Mouse (Mus musculus): ENCODE data around the gene Noc2l. TPM values are rescaled to one million over a fixed set of nuclear protein-coding genes. Genes with fewer than 3 reads are reported as not detected.

Noc2l gene
- polyA plus RNA-seq, 1 experiment from 2014 or later: 49.2 TPM

DNA sequence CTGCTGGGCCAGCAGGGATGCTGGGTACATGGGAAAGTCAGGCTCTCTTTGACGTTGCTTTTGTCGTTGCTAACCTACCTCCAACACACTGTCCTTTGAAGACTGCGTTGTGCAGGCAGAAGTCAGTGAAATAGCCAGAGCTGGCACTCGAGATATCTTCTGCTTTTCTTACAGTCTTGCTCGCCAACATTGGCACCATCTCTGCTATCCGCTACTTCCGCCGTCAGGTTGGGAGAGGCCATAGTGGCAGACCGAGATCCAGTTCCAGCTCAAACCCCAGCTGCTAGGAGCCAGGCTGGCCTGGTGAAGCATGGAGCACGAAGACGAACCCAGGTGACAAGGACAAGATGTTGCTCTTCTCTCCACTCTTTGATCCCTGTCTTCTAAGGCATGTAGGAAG is 15.9 kb upstream of the Noc2l start:
- Histone ChIP-seq H3K27ac (no peak overlapping the region), H3K9ac (ENCODE audit: low read depth, low read length) (no peak overlapping the region), H3K9me3 (replicated peaks; ENCODE audit: low read length) (no peaks in the 10 kb centered on the region), H3K4me3 (replicated peaks; ENCODE audit: low read depth, low read length) (no peak overlapping the region), H3K4me1 (replicated peaks; ENCODE audit: insufficient read depth, low read length) (no peaks in the 10 kb centered on the region), H3K36me3 (ENCODE audit: insufficient read depth, low read length) (no peaks in the 10 kb centered on the region), H3K4me2 (ENCODE audit: low read length) (no peak overlapping the region), H3K27me3 (ENCODE audit: insufficient read depth, low read length) (no peaks in the 10 kb centered on the region)
- no peak for DNase-seq (ENCODE audit: low spot score)
- ATAC-seq (replicated peaks; ENCODE audit: low FRiP score, low read depth): no peak
- TF ChIP-seq CTCF (IDR thresholded peaks at IDR 0.05; ENCODE audit: low read depth): no peak
- 89% methylated on average over 11 of the region's 11 CpGs for WGBS

DNA sequence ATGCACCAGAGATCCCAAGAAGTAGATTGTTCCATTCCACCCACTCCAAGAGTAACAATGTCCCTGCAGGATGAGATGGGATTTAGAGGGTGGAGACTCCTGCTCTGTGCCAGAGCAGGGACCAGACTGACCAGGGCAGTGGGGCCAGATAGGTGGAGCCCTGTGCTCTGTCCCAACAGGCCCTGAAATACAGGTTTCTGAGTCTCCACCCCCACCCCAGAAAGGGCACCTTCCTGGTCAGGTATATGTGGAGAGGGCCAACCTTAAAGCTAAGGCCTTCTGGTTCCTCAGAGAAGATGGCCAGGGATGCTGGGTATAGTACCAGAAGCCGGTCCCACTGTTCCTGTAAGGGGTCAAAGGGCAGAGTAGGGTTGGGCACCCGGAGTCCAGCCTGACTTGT is 11.5 kb upstream of the Noc2l start:
- no peak for DNase-seq (ENCODE audit: low spot score)
- no peak overlapping the region for H3K9ac ChIP-seq (ENCODE audit: low read depth, low read length)
- H3K27ac ChIP-seq: no peak overlapping the region
- H3K4me1 ChIP-seq (replicated peaks; ENCODE audit: insufficient read depth, low read length): 0 out of 2 replicates have a peak, but pooled peaks cover 4% of the 10 kb centered on the region
- H3K4me2 ChIP-seq (ENCODE audit: low read length): no peak overlapping the region
- H3K9me3 ChIP-seq (replicated peaks; ENCODE audit: low read length): no peaks in the 10 kb centered on the region
- ATAC-seq (replicated peaks; ENCODE audit: low FRiP score, low read depth): no peak
- 71% methylated on average over 2 of the region's 2 CpGs for WGBS
- H3K36me3 ChIP-seq (ENCODE audit: insufficient read depth, low read length): no peaks in the 10 kb centered on the region
- no peaks in the 10 kb centered on the region for H3K27me3 ChIP-seq (ENCODE audit: insufficient read depth, low read length)
- TF ChIP-seq CTCF (IDR thresholded peaks at IDR 0.05; ENCODE audit: low read depth): no peak
- H3K4me3 ChIP-seq (replicated peaks; ENCODE audit: low read depth, low read length): no peak overlapping the region

DNA sequence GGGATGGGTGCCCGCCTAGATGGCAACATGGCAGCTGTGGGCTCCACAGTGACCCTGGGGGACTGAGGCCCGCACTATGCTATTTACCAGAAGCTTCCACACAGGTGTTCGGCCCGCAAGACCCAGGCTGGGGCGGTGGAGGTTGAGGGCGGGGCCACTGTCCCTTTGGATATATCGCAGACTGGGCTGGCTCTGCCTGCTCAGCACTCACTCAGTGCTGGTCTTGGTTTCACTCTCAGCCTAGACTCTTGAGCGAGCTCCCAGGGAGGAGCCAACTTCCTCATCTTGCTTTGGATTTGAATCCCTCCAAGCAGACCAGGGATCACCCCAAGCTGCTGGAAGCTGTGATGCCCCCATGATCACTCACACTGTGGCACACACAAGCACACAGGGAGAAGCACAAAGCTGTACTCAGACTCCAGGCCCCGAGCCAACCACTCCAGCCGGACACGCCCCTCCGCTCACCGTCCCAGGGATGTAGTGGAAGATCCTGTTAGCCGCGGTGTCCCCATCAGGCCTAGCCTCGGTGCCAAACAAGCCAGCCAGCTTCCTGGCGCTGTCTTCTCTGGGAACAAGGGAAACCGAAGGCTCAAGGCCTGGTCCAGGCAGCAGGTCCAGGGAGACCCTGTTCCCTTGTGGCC is 7.9 kb upstream of the Noc2l start:
- H3K9me3 ChIP-seq (replicated peaks; ENCODE audit: low read length): no peaks in the 10 kb centered on the region
- no peak overlapping the region for H3K4me3 ChIP-seq (replicated peaks; ENCODE audit: low read depth, low read length)
- ATAC-seq (replicated peaks; ENCODE audit: low FRiP score, low read depth) (0 out of 2 replicates have a peak, but pooled peaks have one; percentile 8), DNase-seq (ENCODE audit: low spot score) (no peak)
- no peak overlapping the region for H3K27ac ChIP-seq
- H3K4me2 ChIP-seq (ENCODE audit: low read length): peak overlapping the region; percentile 26
- WGBS: 36% methylated on average over 18 of the region's 18 CpGs
- H3K27me3 ChIP-seq (ENCODE audit: insufficient read depth, low read length): no peaks in the 10 kb centered on the region
- 0 out of 2 replicates have a peak overlapping the region, but pooled peaks have one; percentile 31 for H3K9ac ChIP-seq (ENCODE audit: low read depth, low read length)
- H3K36me3 ChIP-seq (ENCODE audit: insufficient read depth, low read length): peaks cover 16% of the 10 kb centered on the region
- no peak for TF ChIP-seq CTCF (IDR thresholded peaks at IDR 0.05; ENCODE audit: low read depth)
- 0 out of 2 replicates have a peak, but pooled peaks cover 4% of the 10 kb centered on the region for H3K4me1 ChIP-seq (replicated peaks; ENCODE audit: insufficient read depth, low read length)

DNA sequence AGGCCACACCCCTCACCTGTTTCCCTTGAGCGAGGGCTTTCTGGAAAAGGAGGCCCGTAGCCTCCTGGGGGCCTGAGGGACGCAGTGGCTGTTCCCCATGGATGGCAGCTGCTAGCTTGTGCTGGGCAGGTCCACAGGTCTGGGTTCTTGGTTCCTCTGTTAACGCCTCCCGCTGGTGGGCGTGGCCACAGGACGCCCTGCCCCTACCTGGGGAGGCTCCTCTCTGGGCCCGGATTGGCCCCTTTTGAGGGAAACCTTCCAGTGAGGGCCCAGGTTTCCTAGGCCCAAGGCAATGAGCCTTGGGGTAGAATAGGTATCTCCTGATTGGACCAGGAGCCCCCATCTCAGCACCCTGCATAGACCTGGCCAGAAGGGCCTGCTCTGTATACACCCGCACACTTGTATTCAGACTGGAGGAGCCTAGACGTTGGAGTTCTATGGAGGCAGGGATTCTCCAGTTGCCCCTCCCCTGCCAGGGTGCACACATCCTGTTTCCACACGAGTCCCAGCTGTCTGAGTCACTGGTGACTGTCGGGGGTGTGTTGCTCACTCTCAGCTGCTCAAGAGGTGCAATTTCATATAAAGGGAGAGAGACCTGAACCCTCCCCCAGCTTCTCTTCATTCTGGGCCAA is 7.3 kb upstream of the Noc2l start:
- Histone ChIP-seq H3K27ac (no peak overlapping the region), H3K4me3 (replicated peaks; ENCODE audit: low read depth, low read length) (no peak overlapping the region), H3K36me3 (ENCODE audit: insufficient read depth, low read length) (peaks cover 16% of the 10 kb centered on the region), H3K4me1 (replicated peaks; ENCODE audit: insufficient read depth, low read length) (peaks cover 7% of the 10 kb centered on the region; the same call in 1 of the 2 replicates), H3K27me3 (ENCODE audit: insufficient read depth, low read length) (no peaks in the 10 kb centered on the region), H3K9ac (ENCODE audit: low read depth, low read length) (0 out of 2 replicates have a peak overlapping the region, but pooled peaks have one; percentile 31), H3K9me3 (replicated peaks; ENCODE audit: low read length) (no peaks in the 10 kb centered on the region), H3K4me2 (ENCODE audit: low read length) (peak overlapping the region; percentile 26)
- DNase-seq (ENCODE audit: low spot score) (no peak), ATAC-seq (replicated peaks; ENCODE audit: low FRiP score, low read depth) (no peak; the same call in 1 of the 2 replicates)
- TF ChIP-seq CTCF (IDR thresholded peaks at IDR 0.05; ENCODE audit: low read depth): no peak
- WGBS: 20% methylated on average over 12 of the region's 12 CpGs

DNA sequence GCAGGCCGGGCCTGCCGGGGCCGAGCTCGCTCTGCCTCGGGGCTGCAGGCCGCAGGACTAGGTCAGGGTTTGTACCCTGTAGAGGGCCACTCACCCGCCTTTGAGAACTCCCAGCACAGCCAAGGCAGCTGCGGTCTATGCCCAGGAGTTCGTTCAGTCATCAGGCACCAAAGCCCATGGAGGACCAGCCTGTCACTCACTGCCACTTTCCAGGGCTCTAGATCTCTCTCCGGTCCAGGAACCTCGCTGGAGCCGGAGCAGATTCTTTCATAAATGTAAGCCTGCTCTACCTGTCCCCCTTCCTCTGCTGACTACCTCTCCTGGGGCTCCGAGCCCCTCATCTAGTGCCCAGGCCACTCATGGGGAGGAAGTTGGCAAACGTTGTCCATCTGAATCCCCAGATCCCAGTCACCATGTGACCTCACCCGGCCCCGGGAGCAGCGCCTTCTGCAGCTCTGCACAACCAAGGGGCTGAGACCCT is 1.7 kb upstream of the Noc2l start:
- peaks cover 21% of the 10 kb centered on the region for H3K36me3 ChIP-seq (ENCODE audit: insufficient read depth, low read length)

DNA sequence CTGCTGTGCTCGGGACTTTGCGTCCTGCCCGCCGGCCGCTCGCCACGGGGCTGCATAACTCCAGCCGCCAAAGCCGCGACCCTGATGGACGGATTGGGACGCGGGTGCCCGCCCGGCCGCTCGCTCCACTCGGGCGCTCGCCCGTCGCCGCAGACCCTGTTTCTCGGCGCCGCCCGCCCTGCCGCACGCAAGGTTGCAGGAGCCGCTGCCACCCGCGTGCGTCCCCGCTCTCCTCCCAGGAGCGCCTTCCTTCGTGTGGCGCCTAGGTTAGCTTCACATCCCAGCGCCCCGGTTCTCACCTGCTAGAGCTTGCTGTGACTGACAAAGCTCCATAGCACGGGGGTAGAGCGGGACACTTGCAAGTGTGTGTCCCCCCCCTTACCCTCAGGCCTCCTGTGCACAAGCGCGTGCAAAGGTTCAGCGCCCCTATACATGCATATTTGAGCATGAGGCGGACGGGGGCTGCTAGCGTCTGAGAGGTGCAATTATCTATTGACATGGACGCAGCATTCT is 1.1 kb upstream of the Noc2l start, which contains the start of gene Plekhn1:
Gene Plekhn1, minus strand, starts transcription at position 157 of the 513 bp plus-strand sequence.
- peaks cover 27% of the 10 kb centered on the region for H3K36me3 ChIP-seq (ENCODE audit: insufficient read depth, low read length)
- peak within 1 kb of the TSS; percentile 89 for H3K4me2 ChIP-seq (ENCODE audit: low read length)
- ATAC-seq (replicated peaks; ENCODE audit: low FRiP score, low read depth) (peak; percentile 29; the same call in 1 of the 2 replicates), DNase-seq (ENCODE audit: low spot score) (peak; percentile 82)
- peak within 1 kb of the TSS; percentile 67 for H3K9ac ChIP-seq (ENCODE audit: low read depth, low read length)
- no peaks in the 10 kb centered on the region for H3K9me3 ChIP-seq (replicated peaks; ENCODE audit: low read length)
- H3K27ac ChIP-seq: peak within 1 kb of the TSS; percentile 91
- H3K4me3 ChIP-seq (replicated peaks; ENCODE audit: low read depth, low read length): peak within 1 kb of the TSS; percentile 70
- under 1% methylated on average over 37 of the region's 48 CpGs for WGBS
- TF ChIP-seq CTCF (IDR thresholded peaks at IDR 0.05; ENCODE audit: low read depth): no peak
- peaks cover 7% of the 10 kb centered on the region; the same call in 1 of the 2 replicates for H3K4me1 ChIP-seq (replicated peaks; ENCODE audit: insufficient read depth, low read length)
- H3K27me3 ChIP-seq (ENCODE audit: insufficient read depth, low read length): no peaks in the 10 kb centered on the region

More for the DNA sequence above, 1.7 kb upstream of the Noc2l start:
- H3K4me3 ChIP-seq (replicated peaks; ENCODE audit: low read depth, low read length): peak overlapping the region; percentile 48
- H3K27me3 ChIP-seq (ENCODE audit: insufficient read depth, low read length): no peaks in the 10 kb centered on the region
- TF ChIP-seq CTCF (IDR thresholded peaks at IDR 0.05; ENCODE audit: low read depth): no peak
- H3K9ac ChIP-seq (ENCODE audit: low read depth, low read length): peak overlapping the region; percentile 67
- 6% methylated on average over 17 of the region's 17 CpGs for WGBS
- peak overlapping the region; percentile 89 for H3K4me2 ChIP-seq (ENCODE audit: low read length)
- no peaks in the 10 kb centered on the region for H3K9me3 ChIP-seq (replicated peaks; ENCODE audit: low read length)
- H3K4me1 ChIP-seq (replicated peaks; ENCODE audit: insufficient read depth, low read length): peaks cover 7% of the 10 kb centered on the region; the same call in 1 of the 2 replicates
- DNase-seq (ENCODE audit: low spot score) (no peak), ATAC-seq (replicated peaks; ENCODE audit: low FRiP score, low read depth) (no peak)
- H3K27ac ChIP-seq: peak overlapping the region; percentile 60
